Mouse (Mus musculus): ENCODE results near the gene Hipk4. TPM values are rescaled to one million over a fixed set of nuclear protein-coding genes. Genes with fewer than 3 reads are reported as not detected.

The Hipk4 gene
- 0.09 TPM in 1 of 2 replicates, not detected in the other for polyA plus RNA-seq (2015; fragmentation: Nextera tagmentation; extraction: Ambion mirVana)

GRCm38 (mm10) chr7:27522967-27523366 lies at the start of gene Hipk4:
Hipk4 (plus strand) TSS chr7:27523267.
- Histone ChIP-seq H3K4me3 (ENCODE audit: low read depth, low read length) (no peak within 1 kb of the TSS), H3K27ac (ENCODE audit: low read length) (no peak within 1 kb of the TSS), H3K27me3 (ENCODE audit: control insufficient read depth, insufficient read depth, low read depth, low read length) (no peaks in the 10 kb centered on the region), H3K9ac (ENCODE audit: low read depth, low read length) (no peak within 1 kb of the TSS), H3K9me3 (replicated peaks; ENCODE audit: control insufficient read depth, low read length) (no peaks in the 10 kb centered on the region), H3K36me3 (ENCODE audit: control insufficient read depth, insufficient read depth) (no peaks in the 10 kb centered on the region), H3K4me2 (ENCODE audit: low read depth, low read length) (no peak within 1 kb of the TSS), H3K4me1 (ENCODE audit: control insufficient read depth, low read depth, low read length) (peaks cover 16% of the 10 kb centered on the region)
- 62% methylated on average over 5 of the region's 5 CpGs for WGBS (ENCODE audit: insufficient replicate concordance)
- ATAC-seq (ENCODE audit: low read depth), result no peak

- Histone ChIP-seq H3K4me1 (ENCODE audit: control insufficient read depth, low read depth, low read length) (peaks cover 38% of the 10 kb centered on the region), H3K4me3 (ENCODE audit: low read depth, low read length) (peak overlapping the region; percentile 98), H3K27ac (ENCODE audit: low read length) (peak overlapping the region; percentile 99), H3K27me3 (ENCODE audit: control insufficient read depth, insufficient read depth, low read depth, low read length) (no peaks in the 10 kb centered on the region), H3K36me3 (ENCODE audit: control insufficient read depth, insufficient read depth) (peaks cover 24% of the 10 kb centered on the region), H3K9ac (ENCODE audit: low read depth, low read length) (peak overlapping the region; percentile 98), H3K9me3 (replicated peaks; ENCODE audit: control insufficient read depth, low read length) (no peaks in the 10 kb centered on the region), H3K4me2 (ENCODE audit: low read depth, low read length) (peak overlapping the region; percentile 78)
- no peak for ATAC-seq (ENCODE audit: low read depth)
- WGBS (ENCODE audit: insufficient replicate concordance), result under 1% methylated on average over 34 of the region's 34 CpGs
Observed at GRCm38 (mm10) chr7:27473835-27474489, 49.1 kb upstream of the Hipk4 start.

GRCm38 (mm10) chr7:27474490-27474954 lies 48.5 kb upstream of the Hipk4 start:
- H3K9me3 ChIP-seq (replicated peaks; ENCODE audit: control insufficient read depth, low read length), result no peaks in the 10 kb centered on the region
- H3K27ac ChIP-seq (ENCODE audit: low read length), result peak overlapping the region; percentile 99
- H3K4me1 ChIP-seq (ENCODE audit: control insufficient read depth, low read depth, low read length), result peaks cover 43% of the 10 kb centered on the region
- peak; percentile 86 for ATAC-seq (ENCODE audit: low read depth)
- peak overlapping the region; percentile 98 for H3K4me3 ChIP-seq (ENCODE audit: low read depth, low read length)
- H3K27me3 ChIP-seq (ENCODE audit: control insufficient read depth, insufficient read depth, low read depth, low read length), result no peaks in the 10 kb centered on the region
- H3K9ac ChIP-seq (ENCODE audit: low read depth, low read length), result peak overlapping the region; percentile 98
- WGBS (ENCODE audit: insufficient replicate concordance), result 0% methylated on average over 23 of the region's 23 CpGs
- H3K36me3 ChIP-seq (ENCODE audit: control insufficient read depth, insufficient read depth), result peaks cover 24% of the 10 kb centered on the region
- H3K4me2 ChIP-seq (ENCODE audit: low read depth, low read length), result peak overlapping the region; percentile 78

GRCm38 (mm10) chr7:27475596-27475995 lies 47.5 kb upstream of the Hipk4 start:
- no peak for ATAC-seq (ENCODE audit: low read depth)
- peaks cover 49% of the 10 kb centered on the region for H3K4me1 ChIP-seq (ENCODE audit: control insufficient read depth, low read depth, low read length)
- peak overlapping the region; percentile 98 for H3K4me3 ChIP-seq (ENCODE audit: low read depth, low read length)
- no peaks in the 10 kb centered on the region for H3K9me3 ChIP-seq (replicated peaks; ENCODE audit: control insufficient read depth, low read length)
- H3K36me3 ChIP-seq (ENCODE audit: control insufficient read depth, insufficient read depth), result peaks cover 24% of the 10 kb centered on the region
- peak overlapping the region; percentile 99 for H3K27ac ChIP-seq (ENCODE audit: low read length)
- WGBS (ENCODE audit: insufficient replicate concordance), result 84% methylated on average over 2 of the region's 2 CpGs
- H3K27me3 ChIP-seq (ENCODE audit: control insufficient read depth, insufficient read depth, low read depth, low read length), result no peaks in the 10 kb centered on the region
- peak overlapping the region; percentile 78 for H3K4me2 ChIP-seq (ENCODE audit: low read depth, low read length)
- H3K9ac ChIP-seq (ENCODE audit: low read depth, low read length), result peak overlapping the region; percentile 73

GRCm38 (mm10) chr7:27476098-27476635 lies 46.9 kb upstream of the Hipk4 start:
- H3K4me3 ChIP-seq (ENCODE audit: low read depth, low read length), result no peak overlapping the region; the same call in 1 of the 2 replicates
- H3K4me2 ChIP-seq (ENCODE audit: low read depth, low read length), result peak overlapping the region; percentile 78
- H3K27me3 ChIP-seq (ENCODE audit: control insufficient read depth, insufficient read depth, low read depth, low read length), result no peaks in the 10 kb centered on the region
- peaks cover 24% of the 10 kb centered on the region for H3K36me3 ChIP-seq (ENCODE audit: control insufficient read depth, insufficient read depth)
- WGBS (ENCODE audit: insufficient replicate concordance), result 88% methylated on average over 14 of the region's 14 CpGs
- H3K4me1 ChIP-seq (ENCODE audit: control insufficient read depth, low read depth, low read length), result peaks cover 55% of the 10 kb centered on the region
- no peak for ATAC-seq (ENCODE audit: low read depth)
- H3K27ac ChIP-seq (ENCODE audit: low read length), result peak overlapping the region; percentile 99
- H3K9ac ChIP-seq (ENCODE audit: low read depth, low read length), result no peak overlapping the region
- no peaks in the 10 kb centered on the region for H3K9me3 ChIP-seq (replicated peaks; ENCODE audit: control insufficient read depth, low read length)

- H3K4me2 ChIP-seq (ENCODE audit: low read depth, low read length), result no peak overlapping the region; the same call in 1 of the 2 replicates
- H3K27ac ChIP-seq (ENCODE audit: low read length), result peak overlapping the region; percentile 92
- H3K9me3 ChIP-seq (replicated peaks; ENCODE audit: control insufficient read depth, low read length), result no peaks in the 10 kb centered on the region
- H3K36me3 ChIP-seq (ENCODE audit: control insufficient read depth, insufficient read depth), result peaks cover 24% of the 10 kb centered on the region
- no peak overlapping the region for H3K4me3 ChIP-seq (ENCODE audit: low read depth, low read length)
- H3K9ac ChIP-seq (ENCODE audit: low read depth, low read length), result 0 out of 2 replicates have a peak overlapping the region, but pooled peaks have one; percentile 14
- ATAC-seq (ENCODE audit: low read depth), result no peak
- no peaks in the 10 kb centered on the region for H3K27me3 ChIP-seq (ENCODE audit: control insufficient read depth, insufficient read depth, low read depth, low read length)
- WGBS (ENCODE audit: insufficient replicate concordance), result 47% methylated on average over 7 of the region's 7 CpGs
- H3K4me1 ChIP-seq (ENCODE audit: control insufficient read depth, low read depth, low read length), result peaks cover 72% of the 10 kb centered on the region
Observed at GRCm38 (mm10) chr7:27478561-27478960, 44.5 kb upstream of the Hipk4 start.

GRCm38 (mm10) chr7:27479750-27480149 lies 43.3 kb upstream of the Hipk4 start:
- Histone ChIP-seq H3K27me3 (ENCODE audit: control insufficient read depth, insufficient read depth, low read depth, low read length) (no peaks in the 10 kb centered on the region), H3K27ac (ENCODE audit: low read length) (peak overlapping the region; percentile 92), H3K9ac (ENCODE audit: low read depth, low read length) (peak overlapping the region; percentile 24; the same call in 1 of the 2 replicates), H3K4me3 (ENCODE audit: low read depth, low read length) (peak overlapping the region; percentile 26; the same call in 1 of the 2 replicates), H3K4me1 (ENCODE audit: control insufficient read depth, low read depth, low read length) (peaks cover 79% of the 10 kb centered on the region), H3K9me3 (replicated peaks; ENCODE audit: control insufficient read depth, low read length) (no peaks in the 10 kb centered on the region), H3K4me2 (ENCODE audit: low read depth, low read length) (peak overlapping the region; percentile 81), H3K36me3 (ENCODE audit: control insufficient read depth, insufficient read depth) (peaks cover 24% of the 10 kb centered on the region)
- ATAC-seq (ENCODE audit: low read depth), result no peak
- WGBS (ENCODE audit: insufficient replicate concordance), result 66% methylated on average over 1 of the region's 1 CpGs

GRCm38 (mm10) chr7:27480506-27480905 lies 42.6 kb upstream of the Hipk4 start:
- ATAC-seq (ENCODE audit: low read depth), result no peak
- H3K27me3 ChIP-seq (ENCODE audit: control insufficient read depth, insufficient read depth, low read depth, low read length), result no peaks in the 10 kb centered on the region
- H3K36me3 ChIP-seq (ENCODE audit: control insufficient read depth, insufficient read depth), result peaks cover 24% of the 10 kb centered on the region
- H3K4me2 ChIP-seq (ENCODE audit: low read depth, low read length), result peak overlapping the region; percentile 81
- H3K9me3 ChIP-seq (replicated peaks; ENCODE audit: control insufficient read depth, low read length), result no peaks in the 10 kb centered on the region
- H3K4me1 ChIP-seq (ENCODE audit: control insufficient read depth, low read depth, low read length), result peaks cover 80% of the 10 kb centered on the region
- WGBS (ENCODE audit: insufficient replicate concordance), result 66% methylated on average over 3 of the region's 3 CpGs
- H3K9ac ChIP-seq (ENCODE audit: low read depth, low read length), result peak overlapping the region; percentile 73
- H3K4me3 ChIP-seq (ENCODE audit: low read depth, low read length), result peak overlapping the region; percentile 54
- H3K27ac ChIP-seq (ENCODE audit: low read length), result peak overlapping the region; percentile 92
